Mouse (Mus musculus) 3134 (cell line): Measurements from ENCODE around the gene Agbl4.

Experiments
- DNase-seq: peaks from one replicate; pipeline ENCODE4 v3.0.0-alpha.2; 2011; ENCODE audit warnings: low spot score; ENCODE audit not compliant: insufficient read length; ENCODE audit errors: extremely low read depth

Agbl4 gene

GRCm38 (mm10) chr4:111544684-111545083, 1147.2 kb downstream of the Agbl4 start:
- no peak for DNase-seq

- no peak for DNase-seq
These were observed 1148.5 kb downstream of the Agbl4 start for GRCm38 (mm10) chr4:111546009-111546408.

DNA sequence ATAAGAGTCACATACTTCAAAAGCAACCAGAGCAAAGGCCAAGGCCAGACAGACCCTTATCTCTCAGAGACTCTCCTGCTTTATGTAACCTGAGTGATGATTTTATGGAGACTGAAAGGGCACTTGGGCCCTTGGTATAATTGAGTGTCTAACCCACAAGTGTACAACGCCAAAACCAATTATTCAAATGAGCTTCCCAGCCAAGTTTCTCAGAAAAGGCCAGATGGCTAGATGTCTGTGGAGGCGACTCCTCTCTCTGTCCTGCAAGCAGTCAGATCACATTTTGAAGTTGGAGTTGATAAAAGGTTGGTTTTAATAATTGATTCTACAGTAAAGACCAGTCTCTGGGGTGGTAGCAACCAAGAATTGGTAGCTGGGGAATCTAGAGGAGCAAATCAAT, 1158.0 kb downstream of the Agbl4 start:
- DNase-seq: no peak

GRCm38 (mm10) chr4:111577087-111577773, 1179.8 kb downstream of the Agbl4 start:
- no peak for DNase-seq

DNA sequence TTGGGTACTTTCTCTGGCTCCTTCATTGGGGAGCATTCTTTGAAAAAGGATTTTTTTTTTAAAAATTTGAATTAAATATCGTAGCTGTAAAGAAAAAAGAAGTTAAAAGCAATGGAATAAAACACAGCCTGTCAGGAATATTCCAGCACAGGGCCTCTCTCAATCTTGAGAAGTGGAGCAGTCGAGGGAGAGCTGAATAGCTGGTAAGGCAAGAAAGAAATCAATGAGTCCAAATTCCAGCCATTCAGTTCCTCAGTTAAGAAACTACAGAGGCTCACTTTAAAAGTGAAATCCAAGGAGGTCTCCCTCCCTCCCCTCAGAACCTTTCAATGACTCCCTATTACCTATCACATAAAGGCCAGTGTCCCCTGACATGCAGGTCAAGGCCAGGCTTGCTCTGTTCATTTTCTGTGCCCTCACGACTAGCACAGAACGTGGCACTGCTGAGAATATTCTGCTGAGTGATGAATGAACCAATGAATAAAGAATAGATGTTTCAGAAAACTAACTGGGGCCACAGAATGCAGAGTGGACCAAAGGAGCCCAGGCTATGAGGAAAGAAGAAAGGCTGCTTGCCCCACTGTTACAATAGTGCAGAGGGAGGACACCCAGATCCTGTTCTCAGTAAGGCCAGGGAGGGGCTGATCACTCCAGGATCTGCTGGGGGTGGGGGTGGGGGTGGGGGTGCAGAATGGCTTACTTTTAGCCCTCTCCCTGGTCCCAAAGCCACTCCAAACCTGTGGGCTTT, 1181.8 kb downstream of the Agbl4 start:
- DNase-seq: no peak

DNA sequence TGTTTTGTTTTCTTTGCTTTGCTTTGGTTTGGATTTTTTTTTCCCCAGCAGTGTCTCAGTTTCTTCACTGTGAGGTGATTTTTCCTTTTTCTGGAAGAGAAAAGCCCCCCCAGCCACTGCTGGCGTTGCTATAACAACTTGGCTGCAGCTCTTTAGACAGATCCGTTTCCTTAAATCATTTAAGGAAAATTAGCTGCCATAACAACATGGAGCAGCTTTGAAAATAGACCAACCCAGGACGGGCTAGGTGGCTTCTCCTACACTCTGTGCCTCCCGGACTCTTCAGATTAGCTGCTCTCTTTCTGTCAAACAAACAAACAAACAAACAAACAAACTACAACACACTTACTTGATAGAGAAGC, 1182.4 kb downstream of the Agbl4 start:
- DNase-seq: no peak

DNA sequence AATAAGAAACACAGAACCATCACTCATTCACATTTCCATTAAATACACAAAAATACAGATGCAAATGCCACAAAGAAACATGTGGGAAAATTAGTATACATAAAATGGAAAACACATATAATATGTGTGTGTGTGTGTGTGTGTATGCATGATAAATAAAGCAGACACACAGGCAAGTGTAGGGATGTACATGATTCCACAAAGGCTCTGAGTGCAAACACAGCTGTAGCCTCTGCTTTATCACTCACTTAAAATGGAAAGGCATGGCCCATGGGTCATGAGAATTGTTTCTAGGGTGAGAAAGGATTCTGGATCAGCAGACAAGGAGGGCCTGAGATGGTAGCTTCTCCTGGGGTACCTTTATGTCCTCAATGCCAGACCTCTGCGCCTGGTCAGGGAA, 1182.8 kb downstream of the Agbl4 start:
- no peak for DNase-seq

GRCm38 (mm10) chr4:111583562-111584237, 1186.2 kb downstream of the Agbl4 start:
- DNase-seq: no peak

DNA sequence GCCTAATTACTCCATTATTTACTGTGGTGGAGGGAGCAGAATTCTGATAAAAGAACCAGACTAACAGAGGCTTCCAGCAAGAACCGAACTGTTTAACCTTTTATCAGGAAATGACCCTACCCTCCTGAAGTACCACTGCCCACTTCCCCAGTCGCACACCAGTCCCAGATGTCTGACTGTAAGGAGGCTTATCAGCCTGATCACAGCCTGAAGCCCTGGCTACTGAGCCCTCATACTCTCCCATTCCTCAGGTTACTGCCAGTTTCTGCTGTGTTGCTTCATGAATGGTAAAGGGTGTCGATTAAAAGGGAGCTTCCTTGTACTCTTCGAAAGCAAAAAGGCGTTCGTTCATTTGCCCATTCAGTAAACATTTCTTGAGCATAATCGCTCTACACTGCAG, 1186.8 kb downstream of the Agbl4 start:
- DNase-seq: no peak

- no peak for DNase-seq
These were observed 1190.8 kb downstream of the Agbl4 start for GRCm38 (mm10) chr4:111588211-111588610.

DNA sequence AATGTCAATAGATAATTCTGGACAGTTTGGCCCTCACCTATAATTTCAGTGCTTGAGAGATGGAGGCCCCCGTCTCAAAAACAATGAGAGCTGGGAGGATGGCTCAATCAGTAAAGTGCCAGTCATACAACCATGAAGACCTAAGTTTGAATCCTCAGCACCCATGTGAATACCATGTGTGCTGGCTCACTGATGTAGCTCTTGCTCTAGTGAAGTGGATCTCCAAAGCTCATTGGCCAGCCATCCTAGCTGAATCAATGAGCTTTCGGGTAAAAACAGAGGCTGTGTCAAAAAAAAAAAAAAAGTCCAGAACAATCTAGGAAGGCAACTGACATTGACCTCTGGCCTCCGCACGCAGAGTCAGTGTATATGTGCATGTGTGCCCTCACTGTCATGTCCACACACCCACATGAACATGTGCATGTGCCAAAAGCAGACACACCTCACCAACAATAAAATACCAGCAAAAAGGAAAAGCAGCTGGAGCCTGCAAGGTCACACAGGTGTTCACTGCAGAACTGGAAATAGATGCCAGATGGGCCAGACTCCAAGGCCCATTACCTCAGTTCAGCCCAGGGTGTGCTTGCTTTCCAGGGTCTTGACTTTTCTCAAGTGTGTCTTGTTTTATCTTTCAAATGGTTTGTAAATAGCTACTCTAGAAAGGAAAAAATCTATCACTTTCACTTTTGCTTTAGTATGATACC, 1192.2 kb downstream of the Agbl4 start:
- no peak for DNase-seq

DNA sequence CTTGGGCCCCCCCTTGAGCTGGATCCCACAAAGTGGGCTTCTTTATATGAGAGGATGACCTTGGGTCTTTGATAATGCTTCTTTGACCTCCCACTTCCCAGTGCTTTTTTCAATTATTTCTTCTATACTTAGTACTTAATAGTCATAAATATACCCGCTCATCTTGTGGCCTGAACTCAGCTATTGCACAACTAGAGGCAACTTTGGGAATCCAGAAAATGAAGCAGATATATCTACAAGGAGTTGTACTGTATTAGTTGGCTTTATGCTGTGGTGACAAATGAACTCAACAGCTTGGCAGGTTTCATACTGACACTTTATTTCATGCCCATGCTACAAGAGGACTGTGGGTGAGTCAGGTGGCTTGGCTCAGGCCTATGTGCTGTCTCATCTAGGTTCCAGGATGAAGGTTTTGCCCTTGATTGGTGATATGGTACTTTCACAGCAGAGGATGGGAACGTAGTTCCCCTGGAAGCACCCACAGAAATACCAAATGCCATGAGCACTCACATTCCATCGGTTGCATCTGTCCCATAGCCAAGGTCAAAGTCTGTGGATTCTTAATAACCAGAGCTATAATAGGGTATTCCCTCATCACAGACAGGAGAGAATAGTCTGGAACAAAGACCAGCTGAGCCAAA, 1197.3 kb downstream of the Agbl4 start:
- peak; percentile 62 for DNase-seq

DNA sequence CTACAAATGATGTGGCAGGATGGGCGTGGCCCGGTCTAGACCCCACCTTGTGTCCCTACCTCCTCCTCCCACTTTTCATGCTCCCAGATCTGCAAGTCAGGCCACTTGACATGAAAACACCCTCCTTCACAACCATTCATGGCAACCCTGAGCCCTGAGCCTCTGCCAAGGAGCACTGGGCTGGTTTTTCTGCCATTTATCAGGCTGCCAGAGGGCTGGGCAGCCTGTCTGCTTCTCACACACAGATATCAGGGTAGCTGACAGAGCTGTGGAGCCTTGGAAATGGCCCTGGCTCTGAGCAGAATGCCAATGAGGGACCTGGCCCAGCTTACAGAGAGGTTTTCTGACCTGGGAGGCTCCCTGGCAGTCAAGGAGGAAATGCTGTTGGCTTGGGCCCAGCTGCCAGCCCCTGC, 1199.8 kb downstream of the Agbl4 start:
- DNase-seq: peak; percentile 40

DNA sequence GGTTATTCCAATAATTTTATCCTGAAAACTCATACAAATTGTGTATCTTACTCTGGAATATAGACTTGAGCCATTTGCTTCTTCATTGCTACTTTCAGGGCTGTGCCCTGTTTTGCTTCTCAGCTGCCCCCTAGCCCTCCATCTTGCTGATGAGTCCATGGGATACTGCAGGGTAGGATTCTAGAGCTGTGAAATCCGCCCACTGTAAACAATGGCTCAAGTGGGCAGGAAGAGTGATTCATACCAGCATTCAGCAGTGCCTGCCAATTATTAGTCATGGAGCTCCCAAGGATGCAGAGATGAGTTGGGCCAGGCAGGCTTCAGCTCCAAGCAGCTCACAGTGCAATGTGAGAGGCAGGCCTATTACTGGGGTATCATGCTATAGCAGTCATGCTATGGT, 1200.5 kb downstream of the Agbl4 start:
- DNase-seq: peak; percentile 44

- DNase-seq: no peak
These were observed 1205.7 kb downstream of the Agbl4 start for GRCm38 (mm10) chr4:111603194-111603593.

- DNase-seq: no peak
These were observed 1210.5 kb downstream of the Agbl4 start for GRCm38 (mm10) chr4:111607826-111608500.

DNA sequence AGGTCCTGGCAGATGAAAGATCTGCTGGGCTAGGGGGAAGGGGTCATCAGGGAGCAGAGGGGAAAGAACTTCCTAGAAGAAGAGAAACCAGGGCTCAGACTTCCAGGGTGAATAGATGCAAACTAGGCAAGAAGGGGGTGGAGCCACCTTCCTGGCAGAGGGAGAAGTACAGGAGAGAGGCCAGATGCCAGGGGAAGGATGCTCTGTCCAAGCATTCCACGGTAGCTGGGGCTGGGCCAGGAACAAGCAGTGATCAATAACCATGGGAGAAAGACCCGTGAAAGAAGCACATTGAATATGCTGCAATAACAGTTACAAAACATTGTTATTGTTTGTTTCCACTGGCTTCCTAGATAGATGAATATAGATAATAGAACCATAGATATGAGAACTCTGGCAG, 1224.4 kb downstream of the Agbl4 start:
- DNase-seq: no peak

DNA sequence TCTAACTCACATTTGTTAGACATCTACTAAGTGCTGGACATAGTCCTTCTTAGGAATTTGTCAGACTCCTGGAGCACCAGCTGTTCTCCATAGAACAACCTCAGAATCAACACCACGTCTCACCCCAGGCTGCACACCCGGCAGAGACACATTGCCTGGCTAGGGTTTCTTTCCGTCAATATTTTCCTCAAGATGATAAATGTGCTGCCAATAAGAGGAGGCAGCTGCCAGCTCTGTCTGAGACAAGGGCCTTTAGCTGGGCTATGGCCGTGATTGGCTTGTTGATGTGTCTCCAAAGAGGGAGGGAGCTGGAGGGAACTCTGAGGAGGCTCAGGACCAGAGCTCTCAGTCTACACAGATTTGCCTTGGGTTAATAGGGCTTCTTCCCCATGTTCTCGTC, 1227.5 kb downstream of the Agbl4 start:
- DNase-seq: no peak

- peak; percentile 16 for DNase-seq
These were observed 1228.8 kb downstream of the Agbl4 start for GRCm38 (mm10) chr4:111626118-111626830.

DNA sequence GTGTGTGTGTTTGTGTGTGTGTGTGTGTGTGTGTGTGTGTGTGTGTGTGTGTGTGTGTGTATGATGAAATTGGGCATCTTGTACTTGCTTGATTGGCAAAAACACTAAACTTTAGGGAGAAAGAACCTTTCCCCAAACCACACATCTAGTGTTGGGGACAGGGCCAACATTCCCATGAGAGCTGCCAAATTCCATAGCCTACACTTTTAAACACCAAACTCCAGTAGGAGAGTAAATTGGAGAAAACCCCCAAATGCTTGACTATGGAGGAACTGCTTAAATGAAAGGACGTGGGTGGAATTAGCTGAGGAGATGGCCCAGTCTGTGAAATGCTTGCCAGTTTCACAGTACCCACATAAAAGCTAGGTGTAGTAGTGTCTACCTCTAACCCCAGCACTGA, 1235.2 kb downstream of the Agbl4 start:
- DNase-seq: no peak
